Mouse (Mus musculus): ENCODE results near the gene Cdh11. TPM values are rescaled to one million over a fixed set of nuclear protein-coding genes. Genes with fewer than 3 reads are reported as not detected.

Cdh11 gene
- polyA plus RNA-seq, 1 experiment: 4.1 TPM

DNA sequence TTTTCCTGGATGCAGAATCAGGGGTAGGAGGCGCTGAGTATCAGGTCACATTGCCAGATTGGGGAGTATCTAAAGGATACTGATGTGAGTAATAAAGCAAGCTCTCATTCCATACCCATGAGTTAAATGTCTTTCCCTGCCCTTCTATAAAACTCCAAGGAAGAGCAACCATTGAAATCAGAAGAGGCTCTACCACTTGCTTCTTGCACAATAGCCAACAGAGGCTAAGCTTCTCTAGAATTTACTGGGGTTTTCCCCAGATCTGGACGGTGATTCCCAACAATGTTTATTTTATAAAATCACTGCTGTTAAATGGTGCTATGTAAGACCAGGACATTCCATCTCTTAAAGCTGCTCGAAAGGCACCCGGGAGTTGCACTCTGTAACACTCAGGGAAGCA lies 44.5 kb downstream of the Cdh11 start:
- Histone ChIP-seq H3K4me1 (ENCODE audit: control insufficient read depth, insufficient read depth, insufficient read length, low read length) (no peaks in the 10 kb centered on the region), H3K27ac (ENCODE audit: insufficient read depth, low read depth, low read length) (no peak overlapping the region), H3K27me3 (ENCODE audit: control insufficient read depth, insufficient read depth, low read length) (no peaks in the 10 kb centered on the region), H3K36me3 (ENCODE audit: control insufficient read depth, insufficient read depth, low read length) (no peaks in the 10 kb centered on the region), H3K4me3 (ENCODE audit: low read depth, low read length) (no peak overlapping the region)
- TF ChIP-seq CTCF (IDR thresholded peaks at IDR 0.05; ENCODE audit: extremely low read depth, insufficient read length, insufficient replicate concordance, low read depth, low read length) (no peak), POLR2A (IDR thresholded peaks at IDR 0.05; ENCODE audit: low read depth, low read length) (no peak)
- 62% methylated on average over 4 of the region's 4 CpGs for WGBS

GRCm38 (mm10) chr8:102738961-102739487 lies 46.4 kb downstream of the Cdh11 start:
- Histone ChIP-seq H3K27me3 (ENCODE audit: control insufficient read depth, insufficient read depth, low read length) (no peaks in the 10 kb centered on the region), H3K4me1 (ENCODE audit: control insufficient read depth, insufficient read depth, insufficient read length, low read length) (no peaks in the 10 kb centered on the region), H3K27ac (ENCODE audit: insufficient read depth, low read depth, low read length) (no peak overlapping the region), H3K36me3 (ENCODE audit: control insufficient read depth, insufficient read depth, low read length) (no peaks in the 10 kb centered on the region), H3K4me3 (ENCODE audit: low read depth, low read length) (no peak overlapping the region)
- no peak for TF ChIP-seq CTCF (IDR thresholded peaks at IDR 0.05; ENCODE audit: extremely low read depth, insufficient read length, insufficient replicate concordance, low read depth, low read length)
- TF ChIP-seq POLR2A (IDR thresholded peaks at IDR 0.05; ENCODE audit: low read depth, low read length): no peak
- WGBS: 79% methylated on average over 7 of the region's 7 CpGs

- Histone ChIP-seq H3K36me3 (ENCODE audit: control insufficient read depth, insufficient read depth, low read length) (no peaks in the 10 kb centered on the region), H3K4me1 (ENCODE audit: control insufficient read depth, insufficient read depth, insufficient read length, low read length) (no peaks in the 10 kb centered on the region), H3K4me3 (ENCODE audit: low read depth, low read length) (no peak overlapping the region), H3K27ac (ENCODE audit: insufficient read depth, low read depth, low read length) (no peak overlapping the region), H3K27me3 (ENCODE audit: control insufficient read depth, insufficient read depth, low read length) (no peaks in the 10 kb centered on the region)
- TF ChIP-seq POLR2A (IDR thresholded peaks at IDR 0.05; ENCODE audit: low read depth, low read length) (no peak), CTCF (IDR thresholded peaks at IDR 0.05; ENCODE audit: extremely low read depth, insufficient read length, insufficient replicate concordance, low read depth, low read length) (no peak)
- 84% methylated on average over 7 of the region's 7 CpGs for WGBS
These were observed 47.0 kb downstream of the Cdh11 start for GRCm38 (mm10) chr8:102738395-102738794.

GRCm38 (mm10) chr8:102734419-102734818 lies 51.0 kb downstream of the Cdh11 start:
- H3K36me3 ChIP-seq (ENCODE audit: control insufficient read depth, insufficient read depth, low read length): no peaks in the 10 kb centered on the region
- TF ChIP-seq POLR2A (IDR thresholded peaks at IDR 0.05; ENCODE audit: low read depth, low read length) (no peak), CTCF (IDR thresholded peaks at IDR 0.05; ENCODE audit: extremely low read depth, insufficient read length, insufficient replicate concordance, low read depth, low read length) (no peak)
- no peak overlapping the region for H3K4me3 ChIP-seq (ENCODE audit: low read depth, low read length)
- no peaks in the 10 kb centered on the region for H3K4me1 ChIP-seq (ENCODE audit: control insufficient read depth, insufficient read depth, insufficient read length, low read length)
- WGBS: 88% methylated on average over 1 of the region's 1 CpGs
- no peaks in the 10 kb centered on the region for H3K27me3 ChIP-seq (ENCODE audit: control insufficient read depth, insufficient read depth, low read length)
- H3K27ac ChIP-seq (ENCODE audit: insufficient read depth, low read depth, low read length): no peak overlapping the region

DNA sequence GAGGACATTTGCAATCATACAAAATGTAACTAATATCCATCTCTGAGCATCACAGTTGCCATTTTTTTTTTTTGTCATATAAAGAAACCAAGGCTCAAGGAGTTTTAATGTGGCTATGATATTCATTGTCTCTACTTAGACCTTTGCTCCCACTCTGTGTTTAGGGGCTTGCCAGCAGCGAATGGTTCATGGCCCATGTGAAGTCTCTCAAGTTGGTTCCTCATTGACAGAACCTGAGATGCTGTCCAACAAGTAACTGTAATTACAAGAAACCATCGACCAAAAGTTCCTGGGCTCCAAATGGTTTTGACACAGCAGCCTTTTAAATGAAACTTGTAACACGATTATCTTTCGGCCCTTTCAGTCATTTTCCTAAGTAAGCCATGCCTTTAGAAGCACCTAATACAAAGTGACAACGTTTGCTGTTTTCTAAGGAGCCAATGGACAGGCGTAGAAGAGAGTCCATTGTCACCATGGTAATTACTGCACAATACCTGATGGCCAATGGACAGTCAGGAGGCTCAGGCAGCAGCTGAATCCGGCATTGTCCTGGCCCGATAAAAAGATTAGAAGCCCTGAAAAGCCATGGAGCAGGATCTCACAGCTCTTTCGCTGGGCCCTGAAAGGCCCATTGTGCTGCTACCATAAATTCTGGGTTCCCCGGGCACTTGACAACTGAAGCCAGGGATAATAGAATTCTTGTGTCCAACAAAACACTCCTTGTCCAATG lies 59.1 kb downstream of the Cdh11 start:
- WGBS: 60% methylated on average over 10 of the region's 10 CpGs
- Histone ChIP-seq H3K27ac (ENCODE audit: insufficient read depth, low read depth, low read length) (no peak overlapping the region), H3K4me3 (ENCODE audit: low read depth, low read length) (no peak overlapping the region), H3K36me3 (ENCODE audit: control insufficient read depth, insufficient read depth, low read length) (no peaks in the 10 kb centered on the region), H3K4me1 (ENCODE audit: control insufficient read depth, insufficient read depth, insufficient read length, low read length) (no peaks in the 10 kb centered on the region), H3K27me3 (ENCODE audit: control insufficient read depth, insufficient read depth, low read length) (no peaks in the 10 kb centered on the region)
- TF ChIP-seq CTCF (IDR thresholded peaks at IDR 0.05; ENCODE audit: extremely low read depth, insufficient read length, insufficient replicate concordance, low read depth, low read length) (no peak), POLR2A (IDR thresholded peaks at IDR 0.05; ENCODE audit: low read depth, low read length) (no peak)

DNA sequence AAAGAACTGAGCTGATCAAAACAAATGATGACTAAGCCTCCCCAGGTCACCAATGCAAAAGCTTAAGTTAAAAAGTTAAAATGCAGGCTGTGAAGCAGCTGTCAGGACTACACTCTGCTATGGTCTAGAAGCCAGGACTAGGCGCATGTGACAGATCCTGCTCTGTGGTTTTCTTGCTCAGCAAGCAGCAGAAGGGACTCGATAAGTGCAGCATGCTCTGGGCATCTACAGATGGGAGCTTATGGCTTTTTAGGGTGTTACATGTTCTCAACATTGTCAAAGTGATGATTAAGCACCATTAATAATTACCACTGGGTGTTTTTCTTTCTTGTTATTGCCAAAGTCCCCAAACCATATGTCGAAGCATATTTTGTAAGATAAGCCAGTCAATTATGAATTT lies 59.9 kb downstream of the Cdh11 start:
- Histone ChIP-seq H3K27ac (ENCODE audit: insufficient read depth, low read depth, low read length) (no peak overlapping the region), H3K4me3 (ENCODE audit: low read depth, low read length) (no peak overlapping the region), H3K36me3 (ENCODE audit: control insufficient read depth, insufficient read depth, low read length) (no peaks in the 10 kb centered on the region), H3K27me3 (ENCODE audit: control insufficient read depth, insufficient read depth, low read length) (no peaks in the 10 kb centered on the region), H3K4me1 (ENCODE audit: control insufficient read depth, insufficient read depth, insufficient read length, low read length) (no peaks in the 10 kb centered on the region)
- TF ChIP-seq CTCF (IDR thresholded peaks at IDR 0.05; ENCODE audit: extremely low read depth, insufficient read length, insufficient replicate concordance, low read depth, low read length) (no peak), POLR2A (IDR thresholded peaks at IDR 0.05; ENCODE audit: low read depth, low read length) (no peak)
- whole genome bisulfite sequencing: 74% methylated on average over 3 of the region's 3 CpGs

DNA sequence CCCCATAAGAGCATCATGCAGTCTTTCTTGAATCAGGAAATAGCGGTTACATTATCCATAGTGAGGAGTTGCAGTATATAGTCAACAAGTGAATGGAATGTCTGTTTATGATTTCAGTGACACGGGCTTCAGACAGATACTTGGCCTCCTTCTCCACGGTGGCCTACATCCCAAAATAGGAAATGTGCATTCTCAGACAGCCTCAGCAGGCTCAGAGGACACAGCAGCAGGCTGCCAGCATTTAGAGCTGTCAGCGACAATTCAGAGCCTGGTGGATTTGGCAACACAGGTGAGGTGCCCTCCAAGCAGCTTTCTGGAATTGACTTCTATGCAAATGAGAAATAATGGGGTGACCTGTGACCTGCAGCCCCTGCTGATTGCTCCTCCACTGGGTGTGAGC lies 69.5 kb downstream of the Cdh11 start:
- H3K4me1 ChIP-seq (ENCODE audit: control insufficient read depth, insufficient read depth, insufficient read length, low read length): no peaks in the 10 kb centered on the region
- 61% methylated on average over 4 of the region's 4 CpGs for WGBS
- no peaks in the 10 kb centered on the region; the same call in 1 of the 2 replicates for H3K27me3 ChIP-seq (ENCODE audit: control insufficient read depth, insufficient read depth, low read length)
- H3K4me3 ChIP-seq (ENCODE audit: low read depth, low read length): no peak overlapping the region
- TF ChIP-seq CTCF (IDR thresholded peaks at IDR 0.05; ENCODE audit: extremely low read depth, insufficient read length, insufficient replicate concordance, low read depth, low read length) (no peak), POLR2A (IDR thresholded peaks at IDR 0.05; ENCODE audit: low read depth, low read length) (no peak)
- H3K27ac ChIP-seq (ENCODE audit: insufficient read depth, low read depth, low read length): no peak overlapping the region
- no peaks in the 10 kb centered on the region for H3K36me3 ChIP-seq (ENCODE audit: control insufficient read depth, insufficient read depth, low read length)

Measured in small intestine, adult 2 months (tissue).